Mouse (Mus musculus) forebrain, embryonic 11.5 days (tissue): ENCODE measurements around the gene Ppp1r14b. TPM values are rescaled to one million over a fixed set of nuclear protein-coding genes. Genes with fewer than 3 reads are reported as not detected.

ENCODE experiments used
- ATAC-seq: fragments of 200-750 bp; cut with Nextera tagmentation; replicated peaks from 2 replicates; pipeline ENCODE4 v1.8.0; 2017; ENCODE audit warnings: moderate TSS enrichment; ENCODE audit not compliant: low FRiP score
- DNase-seq: peaks from one replicate; pipeline ENCODE4 v3.0.0-alpha.2; 2017; ENCODE audit warnings: low spot score
- H3K27ac ChIP-seq: fragments of 300-500 bp; sonication (generic); 2 replicates; pipeline ENCODE4 v1.5.1; 2014; ENCODE audit warnings: low read depth, low read length
- H3K27me3 ChIP-seq: fragments of 300-500 bp; sonication (generic); 2 replicates; pipeline ENCODE4 v1.6.1; 2014; ENCODE audit warnings: mild to moderate bottlenecking, low read length, mixed read lengths; ENCODE audit not compliant: control insufficient read depth, insufficient read depth
- H3K36me3 ChIP-seq: fragments of 300-500 bp; sonication (generic); 2 replicates; pipeline ENCODE4 v1.6.1; 2014; ENCODE audit warnings: mild to moderate bottlenecking, low read length, moderate library complexity, mixed read lengths; ENCODE audit not compliant: control insufficient read depth, insufficient read depth
- H3K4me1 ChIP-seq: fragments of 300-500 bp; sonication (generic); replicated peaks from 2 replicates; pipeline ENCODE4 v1.6.1; 2014; ENCODE audit warnings: low read length, mixed read lengths; ENCODE audit not compliant: control insufficient read depth, insufficient read depth
- H3K4me2 ChIP-seq: fragments of 300-500 bp; sonication (generic); 2 replicates; pipeline ENCODE4 v1.6.1; 2014; ENCODE audit warnings: low read depth, mild to moderate bottlenecking, low read length, moderate library complexity, mixed read lengths; ENCODE audit not compliant: severe bottlenecking
- H3K4me3 ChIP-seq: fragments of 300-500 bp; sonication (generic); 2 replicates; pipeline ENCODE4 v1.5.1; 2014; ENCODE audit warnings: low read depth, low read length
- H3K9ac ChIP-seq: fragments of 300-500 bp; sonication (generic); 2 replicates; pipeline ENCODE4 v1.6.1; 2014; ENCODE audit warnings: low read length
- H3K9me3 ChIP-seq: fragments of 300-500 bp; sonication (generic); 2 replicates; pipeline ENCODE4 v1.6.1; 2016; ENCODE audit warnings: low read length, mixed read lengths; ENCODE audit not compliant: control insufficient read depth
- WGBS: fragments of 180-500 bp; shearing (Covaris S2); extraction: QIAGEN DNeasy Blood & Tissue Kit; methylation state at CpG from one replicate; pipeline ENCODE4 v1.1.7; 2014; 5-methylcytosine and 5-hydroxymethylcytosine counted together
- polyA plus RNA-seq: library from polyadenylated mRNA; unstranded; fragments of >200 nt; fragmentation: Nextera tagmentation; extraction: Ambion mirVana; gene quantifications from 2 replicates; pipeline ENCODE4 v1.2.1, GENCODE M21; 2014

The Ppp1r14b gene
- polyA plus RNA-seq, 1 experiment from 2014 or later, result 305 TPM

GRCm38 (mm10) chr19:6941372-6942248 is 33.2 kb upstream of the Ppp1r14b start, which contains the start of gene Bad:
TSS of gene Bad (plus strand) at chr19:6941861.
- Histone ChIP-seq H3K27me3 (no peaks in the 10 kb centered on the region), H3K4me3 (peak within 1 kb of the TSS; percentile 65), H3K9ac (peak within 1 kb of the TSS; percentile 91), H3K4me1 (peaks cover 15% of the 10 kb centered on the region), H3K9me3 (no peaks in the 10 kb centered on the region), H3K36me3 (no peaks in the 10 kb centered on the region), H3K4me2 (peak within 1 kb of the TSS; percentile 97), H3K27ac (peak within 1 kb of the TSS; percentile 91)
- DNase-seq, result peak; percentile 98
- ATAC-seq, result peak; percentile 86
- WGBS, result under 1% methylated on average over 83 of the region's 83 CpGs

DNA sequence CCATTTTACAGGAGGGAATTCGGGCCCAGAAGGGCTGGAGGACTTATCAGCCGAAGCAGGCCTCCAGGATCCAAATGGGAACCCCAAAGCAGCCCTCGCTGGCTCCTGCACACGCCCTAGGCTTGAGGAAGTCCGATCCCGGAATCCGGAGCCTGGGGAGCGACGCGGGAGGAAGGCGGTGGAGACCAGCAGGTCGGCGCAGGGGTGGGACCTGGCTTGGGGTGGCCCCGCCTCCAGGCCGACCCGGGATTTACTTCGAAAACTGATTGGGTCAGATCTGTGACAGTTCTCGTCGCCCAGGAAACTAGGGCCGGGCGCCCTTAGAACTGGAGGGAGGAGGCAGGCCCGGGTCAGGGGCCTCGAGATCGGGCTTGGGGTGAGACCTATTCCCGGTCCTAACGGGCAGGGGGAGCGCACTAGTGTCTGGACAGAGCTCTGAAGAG is 32.5 kb upstream of the Ppp1r14b start, which contains the start of gene Gpr137:
TSS of gene Gpr137 (minus strand) at position 232 of the 443 bp plus-strand sequence.
- DNase-seq (peak; percentile 93), ATAC-seq (peak; percentile 86)
- Histone ChIP-seq H3K4me3 (peak within 1 kb of the TSS; percentile 65), H3K4me2 (peak within 1 kb of the TSS; percentile 97), H3K27ac (peak within 1 kb of the TSS; percentile 91), H3K4me1 (peaks cover 15% of the 10 kb centered on the region), H3K27me3 (no peaks in the 10 kb centered on the region), H3K9me3 (no peaks in the 10 kb centered on the region), H3K36me3 (no peaks in the 10 kb centered on the region), H3K9ac (peak within 1 kb of the TSS; percentile 91)
- under 1% methylated on average over 27 of the region's 27 CpGs for WGBS

DNA sequence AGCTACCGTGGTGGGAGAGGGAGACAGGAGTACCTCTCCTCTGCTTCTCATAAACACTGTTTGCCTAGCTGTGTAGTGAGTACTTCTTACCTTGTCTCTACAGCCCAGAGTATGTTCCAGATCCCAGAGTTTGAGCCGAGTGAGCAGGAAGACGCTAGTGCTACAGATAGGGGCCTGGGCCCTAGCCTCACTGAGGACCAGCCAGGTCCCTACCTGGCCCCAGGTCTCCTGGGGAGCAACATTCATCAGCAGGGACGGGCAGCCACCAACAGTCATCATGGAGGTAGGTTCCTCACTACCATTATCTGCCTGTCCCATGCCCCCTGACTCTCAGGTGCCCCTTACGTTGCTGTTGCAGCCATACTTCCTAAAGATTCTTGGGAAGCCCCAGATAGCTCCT is 32.0 kb upstream of the Ppp1r14b start:
- Histone ChIP-seq H3K9me3 (no peaks in the 10 kb centered on the region), H3K27ac (peak overlapping the region; percentile 91), H3K4me1 (peaks cover 15% of the 10 kb centered on the region), H3K9ac (peak overlapping the region; percentile 91), H3K27me3 (no peaks in the 10 kb centered on the region), H3K4me2 (peak overlapping the region; percentile 97), H3K4me3 (peak overlapping the region; percentile 65), H3K36me3 (no peaks in the 10 kb centered on the region)
- DNase-seq, result no peak
- no peak for ATAC-seq
- WGBS, result 25% methylated on average over 5 of the region's 5 CpGs

- WGBS, result 85% methylated on average over 6 of the region's 6 CpGs
- Histone ChIP-seq H3K27ac (no peak overlapping the region), H3K4me3 (no peak overlapping the region), H3K9ac (no peak overlapping the region), H3K27me3 (no peaks in the 10 kb centered on the region), H3K4me1 (peaks cover 15% of the 10 kb centered on the region), H3K9me3 (no peaks in the 10 kb centered on the region), H3K36me3 (no peaks in the 10 kb centered on the region), H3K4me2 (no peak overlapping the region)
- DNase-seq, result no peak
- no peak for ATAC-seq
These were observed 31.1 kb upstream of the Ppp1r14b start for GRCm38 (mm10) chr19:6943709-6944108.

- H3K9me3 ChIP-seq, result no peaks in the 10 kb centered on the region
- H3K36me3 ChIP-seq, result no peaks in the 10 kb centered on the region
- peaks cover 11% of the 10 kb centered on the region for H3K4me1 ChIP-seq
- DNase-seq, result no peak
- no peaks in the 10 kb centered on the region for H3K27me3 ChIP-seq
- ATAC-seq, result no peak
- 55% methylated on average over 4 of the region's 4 CpGs for WGBS
- no peak overlapping the region for H3K4me3 ChIP-seq
- no peak overlapping the region for H3K4me2 ChIP-seq
- no peak overlapping the region for H3K27ac ChIP-seq
- H3K9ac ChIP-seq, result no peak overlapping the region
These were observed 27.0 kb upstream of the Ppp1r14b start for GRCm38 (mm10) chr19:6947742-6948141.

- ATAC-seq, result no peak
These were observed 26.6 kb upstream of the Ppp1r14b start for GRCm38 (mm10) chr19:6948186-6948585.

DNA sequence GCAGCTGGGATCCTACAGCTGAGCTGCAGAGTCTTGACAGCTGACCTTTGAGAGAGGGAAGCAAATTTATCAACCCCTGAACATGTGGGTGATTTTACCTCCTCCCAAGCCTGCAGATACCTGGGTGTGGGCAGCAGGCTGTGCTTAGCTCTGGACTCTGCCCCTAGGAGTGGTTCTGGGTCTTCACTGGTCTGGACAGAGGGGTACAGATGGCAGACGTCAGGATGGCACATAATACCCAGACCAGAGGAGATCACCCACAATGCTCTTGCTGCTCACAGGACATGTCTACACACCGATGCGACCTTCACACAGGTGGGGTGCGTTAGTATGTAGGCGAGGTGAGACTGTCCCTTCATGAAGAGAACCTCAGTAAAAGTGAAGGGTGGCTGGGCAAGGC is 25.2 kb upstream of the Ppp1r14b start:
- Histone ChIP-seq H3K36me3 (no peaks in the 10 kb centered on the region), H3K27me3 (no peaks in the 10 kb centered on the region), H3K4me1 (peaks cover 8% of the 10 kb centered on the region; the same call in 1 of the 2 replicates), H3K4me2 (no peak overlapping the region), H3K27ac (no peak overlapping the region), H3K9me3 (no peaks in the 10 kb centered on the region), H3K4me3 (no peak overlapping the region), H3K9ac (no peak overlapping the region; the same call in 1 of the 2 replicates)
- ATAC-seq, result no peak
- no peak for DNase-seq
- WGBS, result 87% methylated on average over 5 of the region's 5 CpGs

More at GRCm38 (mm10) chr19:6948186-6948585, 26.6 kb upstream of the Ppp1r14b start:
- no peak overlapping the region for H3K4me3 ChIP-seq
- H3K4me1 ChIP-seq, result peaks cover 8% of the 10 kb centered on the region; the same call in 1 of the 2 replicates
- no peak overlapping the region for H3K4me2 ChIP-seq
- 89% methylated on average over 4 of the region's 4 CpGs for WGBS
- no peak overlapping the region for H3K27ac ChIP-seq
- H3K9me3 ChIP-seq, result no peaks in the 10 kb centered on the region
- no peaks in the 10 kb centered on the region for H3K36me3 ChIP-seq
- DNase-seq, result no peak
- no peaks in the 10 kb centered on the region for H3K27me3 ChIP-seq
- H3K9ac ChIP-seq, result no peak overlapping the region

DNA sequence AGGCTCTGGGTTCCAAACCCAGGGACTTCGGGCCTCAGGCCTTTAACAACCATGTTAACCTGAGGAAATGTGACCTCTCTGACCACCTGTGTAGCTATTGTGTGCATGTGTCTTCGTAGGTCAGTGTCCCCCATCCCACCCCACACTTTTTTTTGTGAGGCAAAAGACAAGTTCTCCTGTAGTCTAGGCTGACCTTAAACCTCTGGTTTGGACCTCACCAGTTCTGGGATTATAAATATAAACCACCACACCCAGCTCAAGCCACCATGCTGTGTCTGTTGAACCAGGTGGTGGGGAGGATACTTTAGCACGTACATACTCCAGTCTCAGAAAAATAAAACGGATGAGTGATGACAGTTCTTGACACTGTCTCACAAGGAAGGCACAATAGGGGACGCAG is 24.8 kb upstream of the Ppp1r14b start:
- peaks cover 8% of the 10 kb centered on the region; the same call in 1 of the 2 replicates for H3K4me1 ChIP-seq
- H3K9me3 ChIP-seq, result no peaks in the 10 kb centered on the region
- H3K4me2 ChIP-seq, result peak overlapping the region; percentile 96
- H3K4me3 ChIP-seq, result peak overlapping the region; percentile 60
- WGBS, result 65% methylated on average over 5 of the region's 5 CpGs
- H3K27me3 ChIP-seq, result no peaks in the 10 kb centered on the region
- no peak for ATAC-seq
- no peak for DNase-seq
- H3K36me3 ChIP-seq, result no peaks in the 10 kb centered on the region; the same call in 1 of the 2 replicates
- peak overlapping the region; percentile 85 for H3K9ac ChIP-seq
- H3K27ac ChIP-seq, result peak overlapping the region; percentile 97
